Mouse (Mus musculus): ENCODE results near the gene Cd83. TPM values are rescaled to one million over a fixed set of nuclear protein-coding genes. Genes with fewer than 3 reads are reported as not detected.

The Cd83 gene
- polyA plus RNA-seq, 1 experiment from 2014 or later = 5.9 TPM

DNA sequence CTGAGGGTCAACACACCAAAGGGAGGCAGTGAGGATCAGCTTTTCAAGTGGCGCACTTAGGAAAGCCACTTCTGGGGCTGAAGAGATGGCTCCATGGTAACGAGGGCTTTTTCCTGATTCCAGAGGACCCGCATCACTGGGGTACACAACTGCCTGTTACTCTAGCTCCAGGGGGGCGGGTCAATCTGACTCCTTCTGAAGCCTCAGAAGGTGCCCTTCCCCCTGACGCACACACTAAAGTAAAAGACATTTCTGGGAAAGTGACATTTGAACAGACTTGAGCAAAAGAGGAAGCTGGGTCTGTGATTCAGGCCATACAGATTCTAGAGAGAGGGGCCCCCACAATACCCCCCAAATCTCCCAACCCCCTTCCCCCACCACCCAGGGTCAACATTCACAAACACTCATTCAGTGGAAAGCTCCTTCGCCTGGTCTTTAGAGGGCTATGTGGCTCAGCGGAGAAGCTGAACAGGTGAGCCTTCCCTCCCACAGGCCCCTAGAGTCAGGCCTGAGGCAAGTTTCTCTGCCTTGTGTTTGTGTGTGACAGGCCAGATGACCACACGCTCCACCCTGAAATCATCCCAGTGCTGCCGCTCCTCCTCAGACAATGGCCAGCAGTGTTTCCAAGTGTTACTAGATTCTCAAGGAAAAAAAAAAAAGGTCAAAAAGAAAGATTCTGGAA lies 7.1 kb upstream of the Cd83 start:
- no peak for ATAC-seq (ENCODE audit: insufficient number of reproducible peaks, insufficient read depth, low FRiP score, low TSS enrichment, low read depth)
- H3K27me3 ChIP-seq = peaks cover 6% of the 10 kb centered on the region; the same call in 1 of the 2 replicates
- WGBS = 62% methylated on average over 9 of the region's 9 CpGs
- H3K4me2 ChIP-seq = no peak overlapping the region
- peaks cover 18% of the 10 kb centered on the region; the same call in 1 of the 2 replicates for H3K4me1 ChIP-seq
- no peak overlapping the region for H3K27ac ChIP-seq
- H3K9ac ChIP-seq = no peak overlapping the region
- no peak overlapping the region for H3K4me3 ChIP-seq
- H3K9me3 ChIP-seq = no peaks in the 10 kb centered on the region
- no peaks in the 10 kb centered on the region for H3K36me3 ChIP-seq

DNA sequence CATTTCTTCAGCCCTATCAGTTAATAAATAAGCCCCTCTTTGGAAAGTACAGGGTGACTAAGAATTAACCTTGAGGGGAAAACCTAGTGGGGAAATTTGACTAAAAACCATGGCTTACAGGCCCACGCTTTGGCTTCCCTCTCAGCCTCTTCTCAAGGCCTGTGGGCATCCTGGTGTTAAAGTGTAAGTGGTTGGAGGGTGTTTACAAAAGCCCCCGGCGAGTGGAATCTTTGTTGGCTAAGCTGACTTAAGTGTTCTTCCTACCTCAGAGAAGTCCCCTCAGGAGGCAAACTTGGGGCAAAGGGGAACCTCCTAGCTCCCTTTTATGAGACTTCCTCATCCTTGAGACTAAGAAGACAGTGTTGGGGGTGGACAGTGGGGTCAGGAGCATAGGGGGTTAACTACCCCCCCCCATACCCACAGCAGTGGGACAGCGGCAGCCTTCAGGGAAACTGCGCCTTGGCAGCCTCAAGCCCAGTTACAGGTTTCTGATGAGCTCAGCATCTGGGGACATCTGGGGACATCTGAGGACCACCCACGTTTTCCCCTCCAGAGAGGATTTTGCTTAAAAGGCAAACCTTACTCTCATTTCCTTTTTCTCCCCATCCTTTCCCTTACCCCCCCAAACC lies 6.4 kb upstream of the Cd83 start:
- ATAC-seq (ENCODE audit: insufficient number of reproducible peaks, insufficient read depth, low FRiP score, low TSS enrichment, low read depth) = no peak
- no peaks in the 10 kb centered on the region for H3K36me3 ChIP-seq
- peaks cover 18% of the 10 kb centered on the region; the same call in 1 of the 2 replicates for H3K4me1 ChIP-seq
- H3K9me3 ChIP-seq = no peaks in the 10 kb centered on the region
- no peak overlapping the region for H3K4me2 ChIP-seq
- no peak overlapping the region for H3K4me3 ChIP-seq
- 35% methylated on average over 6 of the region's 6 CpGs for WGBS
- no peak overlapping the region for H3K9ac ChIP-seq
- H3K27me3 ChIP-seq = peaks cover 10% of the 10 kb centered on the region
- H3K27ac ChIP-seq = no peak overlapping the region

DNA sequence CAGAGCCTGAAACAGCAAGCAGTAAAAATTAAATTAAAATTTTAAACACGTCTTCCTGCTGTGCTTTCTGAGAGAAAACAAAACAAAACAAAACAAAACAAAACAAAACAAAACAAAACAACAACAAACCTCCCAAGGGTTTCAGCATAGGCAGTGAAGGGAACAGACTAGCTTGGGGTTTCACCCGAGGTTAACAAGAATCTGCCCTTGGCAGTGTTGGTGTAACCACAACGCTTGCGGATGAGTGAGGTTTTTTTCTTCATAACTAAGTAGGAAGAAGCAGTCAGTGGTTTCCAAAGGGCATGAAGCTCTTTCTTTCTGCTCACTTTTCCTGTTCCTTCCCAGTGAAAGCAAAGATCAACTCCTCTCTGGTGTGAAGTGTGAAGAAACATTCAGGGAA lies 5.6 kb upstream of the Cd83 start:
- Histone ChIP-seq H3K4me1 (peaks cover 16% of the 10 kb centered on the region; the same call in 1 of the 2 replicates), H3K9me3 (no peaks in the 10 kb centered on the region), H3K4me2 (no peak overlapping the region), H3K27me3 (peaks cover 14% of the 10 kb centered on the region), H3K4me3 (no peak overlapping the region), H3K27ac (no peak overlapping the region), H3K9ac (no peak overlapping the region), H3K36me3 (no peaks in the 10 kb centered on the region)
- WGBS = 64% methylated on average over 4 of the region's 4 CpGs
- no peak for ATAC-seq (ENCODE audit: insufficient number of reproducible peaks, insufficient read depth, low FRiP score, low TSS enrichment, low read depth)

DNA sequence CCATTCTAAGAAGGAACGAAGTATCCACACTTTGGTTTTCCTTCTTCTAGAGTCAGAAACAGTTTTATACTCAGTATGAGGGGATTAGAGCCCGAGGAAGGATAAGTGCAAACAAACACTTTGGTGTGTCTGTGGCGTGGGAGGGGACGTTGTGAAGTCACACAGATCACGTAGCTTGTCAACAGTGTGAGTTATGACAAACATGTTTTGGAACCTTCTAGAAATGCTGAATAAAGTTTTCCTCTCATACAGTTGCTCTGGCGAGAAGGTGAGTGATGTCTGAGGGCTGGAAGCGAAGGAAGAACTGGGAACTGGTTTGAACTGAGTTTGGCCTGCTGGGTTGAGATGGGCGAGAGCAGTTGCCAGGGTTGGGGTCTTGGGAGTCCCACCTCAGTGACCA lies 4.5 kb upstream of the Cd83 start:
- Histone ChIP-seq H3K9me3 (no peaks in the 10 kb centered on the region), H3K4me2 (no peak overlapping the region), H3K27ac (no peak overlapping the region), H3K36me3 (no peaks in the 10 kb centered on the region), H3K27me3 (peaks cover 25% of the 10 kb centered on the region), H3K9ac (no peak overlapping the region), H3K4me1 (peaks cover 13% of the 10 kb centered on the region), H3K4me3 (no peak overlapping the region)
- WGBS = 84% methylated on average over 8 of the region's 8 CpGs
- ATAC-seq (ENCODE audit: insufficient number of reproducible peaks, insufficient read depth, low FRiP score, low TSS enrichment, low read depth) = no peak

DNA sequence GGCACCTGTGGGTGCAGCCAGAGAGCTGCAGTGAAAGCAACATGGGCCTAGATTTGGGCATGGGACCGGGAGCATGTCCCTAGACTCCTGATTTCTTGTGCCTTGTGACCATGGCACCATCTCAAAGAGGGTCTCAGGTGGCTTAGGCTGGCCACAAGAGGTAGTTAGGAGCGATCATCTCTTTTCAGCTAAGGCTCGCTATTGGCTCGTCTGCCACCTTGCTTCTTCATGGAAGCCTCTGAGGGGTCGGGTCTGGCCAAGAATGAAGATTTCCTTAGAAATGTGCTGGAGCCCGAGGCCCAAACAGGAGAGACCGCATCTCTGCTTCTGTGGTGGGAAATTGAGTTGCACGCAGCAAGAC lies 1.1 kb downstream of the Cd83 start:
- H3K4me2 ChIP-seq = peak overlapping the region; percentile 91
- 35% methylated on average over 8 of the region's 8 CpGs for WGBS
- peak overlapping the region; percentile 65 for H3K4me3 ChIP-seq
- peaks cover 58% of the 10 kb centered on the region for H3K27me3 ChIP-seq
- H3K36me3 ChIP-seq = no peaks in the 10 kb centered on the region
- H3K4me1 ChIP-seq = peaks cover 21% of the 10 kb centered on the region
- H3K9ac ChIP-seq = peak overlapping the region; percentile 79; the same call in 1 of the 2 replicates
- ATAC-seq (ENCODE audit: insufficient number of reproducible peaks, insufficient read depth, low FRiP score, low TSS enrichment, low read depth) = no peak
- H3K9me3 ChIP-seq = no peaks in the 10 kb centered on the region
- H3K27ac ChIP-seq = no peak overlapping the region

DNA sequence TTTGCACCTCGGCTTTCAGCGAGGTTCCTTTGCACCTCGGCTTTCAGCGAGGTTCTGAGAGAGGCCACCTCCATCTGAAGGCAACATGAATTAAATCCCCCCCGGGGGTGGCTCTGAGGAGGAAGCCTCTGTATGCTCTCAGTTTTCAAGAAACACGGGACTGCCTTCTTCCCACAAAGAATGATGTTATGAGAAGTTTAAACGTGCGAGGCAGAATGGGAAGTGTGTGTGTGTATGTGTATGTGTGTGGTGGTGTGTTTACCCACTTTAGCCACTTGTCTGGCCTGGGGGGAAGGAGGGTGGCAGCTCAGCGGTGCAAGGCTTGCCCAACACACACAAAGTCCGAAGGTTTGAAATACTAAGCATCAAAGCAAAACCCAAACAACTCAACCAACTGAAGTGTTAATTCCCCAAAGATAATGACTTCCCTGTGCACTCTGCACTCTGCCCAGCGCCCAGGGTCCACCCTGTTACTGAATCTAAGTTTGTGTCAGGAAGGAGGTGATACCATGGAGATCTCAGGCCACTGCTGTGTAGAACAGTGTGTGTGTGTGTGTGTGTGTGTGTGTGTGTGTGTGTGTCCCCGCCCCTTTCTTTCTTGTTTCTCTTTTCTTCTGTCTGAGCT lies 1.7 kb downstream of the Cd83 start:
- H3K9ac ChIP-seq = no peak overlapping the region
- 22% methylated on average over 12 of the region's 12 CpGs for WGBS
- no peak for ATAC-seq (ENCODE audit: insufficient number of reproducible peaks, insufficient read depth, low FRiP score, low TSS enrichment, low read depth)
- no peak overlapping the region for H3K27ac ChIP-seq
- peaks cover 21% of the 10 kb centered on the region for H3K4me1 ChIP-seq
- H3K36me3 ChIP-seq = no peaks in the 10 kb centered on the region
- peak overlapping the region; percentile 91 for H3K4me2 ChIP-seq
- peaks cover 55% of the 10 kb centered on the region for H3K27me3 ChIP-seq
- H3K9me3 ChIP-seq = no peaks in the 10 kb centered on the region
- H3K4me3 ChIP-seq = 0 out of 2 replicates have a peak overlapping the region, but pooled peaks have one; percentile 65

DNA sequence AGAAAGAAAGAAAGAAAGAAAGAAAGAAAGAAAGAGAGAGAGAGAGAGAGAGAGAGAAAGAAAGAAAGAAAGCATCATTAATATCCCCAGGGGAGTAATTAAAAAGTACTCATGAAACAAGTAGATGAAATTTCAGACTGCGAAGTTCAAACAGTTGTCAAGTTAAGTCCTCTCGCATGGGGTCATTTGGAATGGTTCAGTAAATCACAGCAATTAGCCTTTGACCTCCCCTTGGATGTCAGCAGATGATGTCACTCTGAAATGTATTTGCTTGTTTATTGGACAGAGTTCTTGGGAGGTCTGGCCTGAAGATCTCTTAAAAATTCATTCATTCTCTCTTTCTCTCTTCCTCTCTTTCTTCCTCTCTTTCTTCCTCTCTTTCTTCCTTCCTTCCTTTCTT lies 2.7 kb downstream of the Cd83 start:
- Histone ChIP-seq H3K4me3 (no peak overlapping the region), H3K9ac (no peak overlapping the region), H3K27ac (no peak overlapping the region), H3K4me1 (peaks cover 21% of the 10 kb centered on the region), H3K36me3 (no peaks in the 10 kb centered on the region), H3K27me3 (peaks cover 55% of the 10 kb centered on the region), H3K4me2 (no peak overlapping the region), H3K9me3 (no peaks in the 10 kb centered on the region)
- 19% methylated on average over 2 of the region's 2 CpGs for WGBS
- ATAC-seq (ENCODE audit: insufficient number of reproducible peaks, insufficient read depth, low FRiP score, low TSS enrichment, low read depth) = no peak

DNA sequence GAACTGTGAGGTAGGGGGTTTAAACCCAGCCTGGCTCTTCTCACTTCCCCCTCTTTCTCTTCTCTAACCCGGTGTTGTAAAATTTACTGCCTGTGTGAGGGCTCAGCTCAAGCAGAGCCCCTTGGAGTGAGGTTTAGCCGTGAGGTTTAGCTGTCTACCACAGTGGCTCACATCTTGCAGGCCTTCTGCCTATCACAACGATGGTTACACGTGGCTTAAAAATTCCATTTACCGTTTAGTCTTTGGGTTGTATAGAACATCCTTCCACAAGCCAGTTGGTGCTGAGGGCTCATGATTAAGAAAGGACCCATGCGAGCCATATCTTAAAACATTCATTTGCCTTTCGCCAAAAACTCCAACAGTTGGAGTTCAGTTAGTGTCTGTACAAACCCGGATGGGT lies 3.5 kb downstream of the Cd83 start:
- H3K27ac ChIP-seq = no peak overlapping the region
- WGBS = 86% methylated on average over 8 of the region's 8 CpGs
- H3K4me1 ChIP-seq = peaks cover 21% of the 10 kb centered on the region
- no peak overlapping the region for H3K9ac ChIP-seq
- H3K9me3 ChIP-seq = no peaks in the 10 kb centered on the region
- no peak overlapping the region for H3K4me3 ChIP-seq
- H3K4me2 ChIP-seq = no peak overlapping the region
- H3K36me3 ChIP-seq = no peaks in the 10 kb centered on the region
- peaks cover 57% of the 10 kb centered on the region for H3K27me3 ChIP-seq
- no peak for ATAC-seq (ENCODE audit: insufficient number of reproducible peaks, insufficient read depth, low FRiP score, low TSS enrichment, low read depth)

DNA sequence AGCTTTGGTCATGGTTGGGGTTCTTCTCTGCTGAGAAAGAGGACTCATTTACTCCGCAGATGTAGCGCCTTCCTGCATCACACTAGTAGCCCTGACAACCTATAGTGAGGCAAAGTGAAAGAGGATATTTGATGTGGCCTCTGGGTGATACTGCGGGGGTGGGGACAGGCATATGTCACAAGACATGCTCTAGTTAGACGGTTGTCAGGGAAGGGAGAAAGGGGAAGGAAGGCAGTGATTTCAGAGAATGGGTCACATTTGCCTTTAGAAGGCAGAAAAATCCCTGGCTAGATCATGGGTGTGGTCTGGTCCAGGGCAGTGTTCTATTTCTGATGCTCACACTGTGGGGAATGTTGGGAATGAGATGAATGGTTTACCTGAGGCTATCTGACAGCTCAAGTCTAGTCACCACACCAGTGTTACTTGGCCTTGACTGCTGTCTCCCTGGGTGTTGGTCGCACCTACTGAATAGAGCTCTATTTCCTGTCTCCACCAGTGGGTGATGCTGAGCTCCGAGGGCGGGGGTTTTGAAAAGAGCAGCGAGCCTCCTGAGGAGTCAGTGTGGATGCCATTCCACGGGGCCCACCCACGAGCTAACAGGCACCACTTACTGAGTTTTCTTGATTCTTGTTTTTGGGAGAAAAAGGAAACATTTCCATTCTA lies 4.5 kb downstream of the Cd83 start:
- Histone ChIP-seq H3K4me3 (no peak overlapping the region), H3K9ac (no peak overlapping the region), H3K9me3 (no peaks in the 10 kb centered on the region), H3K36me3 (no peaks in the 10 kb centered on the region), H3K4me2 (no peak overlapping the region), H3K4me1 (peaks cover 25% of the 10 kb centered on the region), H3K27me3 (peaks cover 51% of the 10 kb centered on the region), H3K27ac (no peak overlapping the region)
- WGBS = 74% methylated on average over 10 of the region's 10 CpGs
- ATAC-seq (ENCODE audit: insufficient number of reproducible peaks, insufficient read depth, low FRiP score, low TSS enrichment, low read depth) = no peak

DNA sequence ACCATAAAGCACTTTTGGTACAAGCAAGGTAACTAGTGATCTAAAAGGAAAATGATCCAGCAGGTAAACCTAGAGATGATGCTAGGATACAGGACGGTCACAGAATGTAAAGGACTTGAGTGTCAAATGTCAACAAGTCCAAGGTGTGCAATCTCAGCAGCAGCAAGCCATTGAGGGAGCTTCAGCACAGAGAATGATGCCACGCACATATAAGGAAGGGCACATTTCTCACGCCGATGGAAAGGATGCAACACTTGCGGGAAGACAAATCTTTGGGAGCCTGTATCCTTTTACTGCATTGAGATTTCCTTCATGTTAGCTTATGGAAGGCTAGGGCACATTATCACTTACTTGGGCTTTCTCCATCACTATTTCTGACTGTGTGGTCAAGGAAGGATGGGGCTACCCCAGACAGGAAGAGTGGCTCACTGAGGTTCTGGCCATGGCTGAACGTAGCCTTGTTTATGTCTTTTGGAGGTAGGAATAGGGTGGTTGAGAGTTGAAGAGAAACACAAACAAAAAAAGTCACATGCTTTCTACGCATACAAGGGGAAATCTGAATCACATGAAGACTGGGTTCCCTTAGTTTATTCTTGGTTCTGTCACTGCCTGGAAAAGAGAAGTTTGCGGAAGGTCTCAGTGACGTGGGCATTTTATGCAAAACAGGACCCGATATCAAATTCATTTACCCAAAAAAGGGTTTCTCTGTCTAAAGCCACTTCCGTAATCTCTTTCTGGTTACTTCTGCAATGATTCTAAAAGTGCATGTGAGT lies 5.8 kb downstream of the Cd83 start:
- Histone ChIP-seq H3K4me3 (no peak overlapping the region), H3K4me1 (peaks cover 17% of the 10 kb centered on the region), H3K36me3 (no peaks in the 10 kb centered on the region), H3K4me2 (no peak overlapping the region), H3K27ac (no peak overlapping the region), H3K27me3 (peaks cover 38% of the 10 kb centered on the region), H3K9me3 (no peaks in the 10 kb centered on the region), H3K9ac (no peak overlapping the region)
- no peak for ATAC-seq (ENCODE audit: insufficient number of reproducible peaks, insufficient read depth, low FRiP score, low TSS enrichment, low read depth)
- WGBS = 91% methylated on average over 11 of the region's 11 CpGs

DNA sequence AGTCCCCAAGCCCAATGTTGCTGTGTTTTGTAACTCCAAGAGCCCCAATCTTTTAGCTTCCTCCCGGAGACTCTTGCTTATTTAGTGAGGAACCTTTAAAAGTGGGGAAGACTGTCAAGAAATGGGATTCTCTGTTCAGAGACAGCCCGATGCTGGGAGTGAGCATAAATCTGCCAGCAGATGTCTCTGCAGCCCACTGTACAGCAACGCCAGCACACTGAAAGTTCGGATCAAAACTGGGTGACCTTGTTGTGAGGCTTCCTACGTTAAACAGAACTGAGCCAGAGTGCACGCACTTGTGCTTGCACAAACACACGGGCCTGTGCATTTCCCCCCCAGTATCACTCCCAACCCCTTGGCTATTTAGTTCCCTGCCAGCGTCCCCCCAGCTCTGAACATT lies 10.8 kb downstream of the Cd83 start:
- Histone ChIP-seq H3K4me2 (no peak overlapping the region), H3K36me3 (no peaks in the 10 kb centered on the region), H3K4me1 (0 out of 2 replicates have a peak, but pooled peaks cover 9% of the 10 kb centered on the region), H3K9me3 (no peaks in the 10 kb centered on the region), H3K4me3 (no peak overlapping the region), H3K27me3 (peaks cover 7% of the 10 kb centered on the region), H3K27ac (no peak overlapping the region), H3K9ac (no peak overlapping the region)
- 40% methylated on average over 8 of the region's 8 CpGs for WGBS
- no peak for ATAC-seq (ENCODE audit: insufficient number of reproducible peaks, insufficient read depth, low FRiP score, low TSS enrichment, low read depth)

Data from embryonic facial prominence, embryonic 13.5 days (tissue).